Mouse (Mus musculus) adrenal gland, postnatal 0 days (tissue): ENCODE measurements around the gene Sema3f. TPM values are rescaled to one million over a fixed set of nuclear protein-coding genes. Genes with fewer than 3 reads are reported as not detected.

Experiments used
- polyA plus RNA-seq: library from polyadenylated mRNA; unstranded; fragments of >200 nt; fragmentation: Nextera tagmentation; extraction: Ambion mirVana; gene quantifications from 2 replicates; pipeline ENCODE4 v1.2.1, GENCODE M21; 2015

The Sema3f gene
- 5.7 and 6.2 TPM in 2 replicates for polyA plus RNA-seq

DNA sequence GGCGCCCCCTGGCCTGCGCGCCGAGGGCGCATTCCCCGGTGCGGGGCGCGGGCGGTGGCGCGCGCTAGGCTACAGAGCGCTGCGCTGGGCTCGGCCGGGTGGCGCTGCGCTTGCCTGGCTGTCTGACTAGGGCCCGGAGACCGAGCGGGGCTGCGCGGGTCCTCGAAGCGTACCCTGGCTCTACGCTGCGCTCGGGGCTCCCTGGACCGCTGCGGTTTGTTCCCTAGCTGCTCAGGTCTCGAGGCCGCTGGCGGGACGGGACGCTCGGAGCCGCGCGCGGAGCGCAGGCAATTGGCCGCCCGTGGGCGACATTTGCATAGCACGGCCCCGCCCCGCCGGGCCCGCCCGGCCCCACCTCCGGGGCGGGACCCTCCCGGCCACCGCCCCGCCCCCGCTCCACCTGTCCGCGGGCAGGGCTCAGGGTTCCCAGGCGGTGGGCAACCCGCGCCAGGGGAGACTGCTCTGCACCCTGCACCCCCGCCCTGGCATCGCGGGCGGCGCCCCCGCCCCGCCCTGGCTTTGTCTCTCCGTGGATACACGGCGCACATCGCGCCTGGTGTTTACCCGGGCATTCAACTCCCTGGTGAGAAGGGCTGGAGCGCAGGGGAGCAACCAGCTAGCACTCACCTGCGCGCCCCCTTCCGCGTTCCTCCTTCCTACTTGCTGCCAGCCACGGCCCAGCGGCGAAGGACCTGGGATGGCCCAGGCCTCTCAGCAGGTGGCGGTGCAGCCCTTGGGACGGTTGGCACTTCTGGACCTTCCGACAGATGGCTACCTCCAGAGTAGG, at the start of gene Sema3f:
Gene Sema3f (minus strand): TSS at position 779 of the 787 bp plus-strand sequence.

DNA sequence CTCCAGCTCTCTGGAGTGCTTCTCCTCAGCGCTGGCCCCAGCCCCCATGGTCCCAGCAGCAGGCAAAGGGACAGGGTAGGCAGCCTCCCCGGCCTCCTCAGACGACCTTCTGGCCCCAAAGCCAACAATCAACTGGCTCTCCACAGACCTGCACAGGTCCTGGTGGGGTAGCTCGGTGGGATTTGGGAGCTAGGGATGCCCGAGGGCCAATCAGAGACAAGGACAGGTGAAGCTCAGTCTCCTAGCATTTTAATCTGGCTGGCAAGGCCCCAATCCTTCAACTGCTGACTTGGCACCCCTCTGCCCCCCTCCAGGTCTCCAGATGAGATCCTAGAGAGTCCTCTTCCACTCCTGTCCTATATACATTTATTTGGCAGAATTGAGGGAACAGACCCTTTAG, 30.8 kb downstream of the Sema3f start, which contains the start of gene Gnat1:
Gene Gnat1 (minus strand): TSS at position 212 of the 400 bp plus-strand sequence.

DNA sequence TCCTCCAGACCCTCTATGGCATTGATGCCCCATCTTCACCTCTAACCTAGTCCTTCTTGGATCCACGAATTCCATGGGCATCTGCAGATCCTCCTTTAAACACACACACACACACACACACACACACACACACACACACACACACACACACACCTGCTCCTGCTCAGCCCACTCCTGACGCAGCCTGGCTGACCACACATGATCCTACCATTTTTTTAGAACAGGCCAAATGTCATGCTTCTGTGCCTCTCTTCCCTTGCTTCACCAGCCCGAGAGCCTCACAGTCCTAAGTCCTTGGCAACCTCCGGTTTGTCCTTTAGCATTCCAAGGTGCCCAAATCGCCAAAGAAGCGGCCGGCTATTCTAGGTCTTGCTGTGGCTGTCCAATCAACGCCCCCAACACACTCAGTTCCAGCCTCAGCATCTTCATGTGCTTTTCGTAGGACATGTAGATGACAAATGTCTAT, 40.8 kb downstream of the Sema3f start, which contains the start of gene Slc38a3:
Gene Slc38a3 (minus strand): TSS at position 51 of the 466 bp plus-strand sequence.

DNA sequence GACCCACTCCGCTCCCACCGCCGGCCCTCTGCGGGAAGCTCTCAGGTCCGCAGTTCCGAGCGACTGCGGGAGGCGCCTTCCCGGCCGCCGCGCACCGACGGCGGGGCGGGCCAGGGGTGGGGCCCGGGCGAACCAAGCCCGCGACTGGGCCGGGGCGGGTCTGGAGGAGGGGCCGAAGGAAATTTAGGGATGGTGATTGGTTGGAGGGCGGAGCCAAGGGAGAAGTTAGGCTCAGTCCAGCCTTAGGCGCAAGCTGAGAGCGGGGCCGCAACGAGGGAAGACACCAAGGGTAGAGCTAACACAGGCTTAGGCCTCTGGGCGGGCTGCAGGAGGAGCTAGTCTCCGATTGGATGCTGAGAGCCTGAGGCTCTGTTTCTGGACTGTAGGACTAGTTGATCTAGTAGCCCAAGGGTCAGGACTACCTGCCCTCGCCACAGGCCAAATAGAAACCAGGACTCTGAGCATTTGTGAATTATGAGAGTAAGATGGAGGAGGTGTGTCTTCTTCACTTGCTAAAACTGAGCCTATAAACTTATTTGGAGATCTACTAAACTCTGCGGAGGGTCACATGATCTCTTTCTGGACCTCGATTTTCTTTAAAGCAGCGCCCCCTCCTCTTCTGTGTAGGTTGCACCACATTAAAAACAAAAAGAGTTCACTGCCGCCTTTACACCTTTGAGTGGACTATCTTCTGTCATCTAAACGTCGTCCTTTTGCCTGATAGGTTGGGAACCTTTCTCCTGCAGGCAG, 74.8 kb downstream of the Sema3f start, which contains the start of gene Gnai2:
Gene Gnai2 (minus strand): TSS at position 89 of the 750 bp plus-strand sequence.

Other genes with a start within 250 kb of the Sema3f start
- 43.7 and 54.5 TPM in 2 replicates for gene Tmem115, start 176.5 kb downstream of the Sema3f start, polyA plus RNA-seq
- 40.5 and 46.6 TPM in 2 replicates for gene Cyb561d2, start 168.3 kb downstream of the Sema3f start, polyA plus RNA-seq
- 25.7 and 33.2 TPM in 2 replicates for gene Nprl2, start 168.2 kb downstream of the Sema3f start, polyA plus RNA-seq
- 0.87 and 0.88 TPM in 2 replicates for gene Zmynd10, start 163.2 kb downstream of the Sema3f start, polyA plus RNA-seq
- gene Rassf1, start 158.9 kb downstream of the Sema3f start, polyA plus RNA-seq = 34.4 and 42.2 TPM in 2 replicates
- 63.2 and 71.2 TPM in 2 replicates for gene Tusc2, start 147.2 kb downstream of the Sema3f start, polyA plus RNA-seq
- gene Hyal2, start 142.5 kb downstream of the Sema3f start, polyA plus RNA-seq = 46.1 and 48.2 TPM in 2 replicates
- gene Hyal1, start 133.5 kb downstream of the Sema3f start, polyA plus RNA-seq = 2.8 and 4.5 TPM in 2 replicates
- gene Naa80, start 131.6 kb downstream of the Sema3f start, polyA plus RNA-seq = 13.4 and 16.0 TPM in 2 replicates
- gene Hyal3, start 129.7 kb downstream of the Sema3f start, polyA plus RNA-seq = 0.85 and 1.5 TPM in 2 replicates
- gene Ifrd2, start 122.8 kb downstream of the Sema3f start, polyA plus RNA-seq = 20.0 and 31.8 TPM in 2 replicates
- 8.3 and 8.7 TPM in 2 replicates for gene Sema3b, start 101.2 kb downstream of the Sema3f start, polyA plus RNA-seq
- 258 and 304 TPM in 2 replicates for gene Gnai2, start 75.1 kb downstream of the Sema3f start, polyA plus RNA-seq
- 5.0 TPM in 2 replicates for gene Slc38a3, start 40.9 kb downstream of the Sema3f start, polyA plus RNA-seq
- gene Gnat1, start 30.8 kb downstream of the Sema3f start, polyA plus RNA-seq = 0.40 and 1.9 TPM in 2 replicates
- gene Rbm5, start 60.5 kb upstream of the Sema3f start, polyA plus RNA-seq = 54.4 and 75.5 TPM in 2 replicates
- gene Rbm6, start 162.8 kb upstream of the Sema3f start, polyA plus RNA-seq = 25.9 and 43.6 TPM in 2 replicates
- 10.5 and 11.8 TPM in 2 replicates for gene Mon1a, start 177.7 kb upstream of the Sema3f start, polyA plus RNA-seq
- gene Mst1r, start 196.4 kb upstream of the Sema3f start, polyA plus RNA-seq = 5.1 and 5.4 TPM in 2 replicates
- not detected in 2 replicates for gene Actl11, start 218.0 kb upstream of the Sema3f start, polyA plus RNA-seq
- gene Camkv, start 225.2 kb upstream of the Sema3f start, polyA plus RNA-seq = 3.1 and 4.4 TPM in 2 replicates
- gene Traip, start 239.7 kb upstream of the Sema3f start, polyA plus RNA-seq = 10.0 and 11.1 TPM in 2 replicates